Mouse (Mus musculus): ENCODE results near the gene Lsp1.

Lsp1 gene

DNA sequence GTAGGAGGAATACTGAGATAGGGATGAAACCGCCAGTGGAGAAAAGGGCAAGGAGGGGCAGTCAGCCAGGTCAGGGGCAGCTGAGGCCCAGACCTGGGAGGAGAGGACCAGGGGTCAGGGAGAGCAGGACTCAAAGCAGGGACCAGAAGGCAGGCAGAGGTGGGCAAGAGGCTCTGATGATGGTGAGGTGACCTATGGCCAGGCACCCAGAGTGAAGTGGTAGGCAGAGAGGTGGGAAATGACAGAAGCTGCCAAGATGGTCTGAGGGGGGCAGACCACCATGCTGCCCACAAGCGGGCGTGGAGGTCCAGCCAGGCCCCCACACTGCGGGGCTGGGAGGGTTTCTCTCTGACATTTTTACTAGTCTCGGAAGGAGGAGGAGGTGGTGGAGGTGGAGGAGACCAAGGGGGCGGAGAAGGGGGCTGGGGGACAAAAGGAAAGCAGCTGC, 10.8 kb downstream of the Lsp1 start:
- in situ Hi-C loops (cut with MboI; ENCODE audit: low pct_unique_long_range_greater_than_20kb in 1 of 2, low sequenced_read_pairs in 2 of 2, unreplicated experiment in 1 of 2), result no loop called here

DNA sequence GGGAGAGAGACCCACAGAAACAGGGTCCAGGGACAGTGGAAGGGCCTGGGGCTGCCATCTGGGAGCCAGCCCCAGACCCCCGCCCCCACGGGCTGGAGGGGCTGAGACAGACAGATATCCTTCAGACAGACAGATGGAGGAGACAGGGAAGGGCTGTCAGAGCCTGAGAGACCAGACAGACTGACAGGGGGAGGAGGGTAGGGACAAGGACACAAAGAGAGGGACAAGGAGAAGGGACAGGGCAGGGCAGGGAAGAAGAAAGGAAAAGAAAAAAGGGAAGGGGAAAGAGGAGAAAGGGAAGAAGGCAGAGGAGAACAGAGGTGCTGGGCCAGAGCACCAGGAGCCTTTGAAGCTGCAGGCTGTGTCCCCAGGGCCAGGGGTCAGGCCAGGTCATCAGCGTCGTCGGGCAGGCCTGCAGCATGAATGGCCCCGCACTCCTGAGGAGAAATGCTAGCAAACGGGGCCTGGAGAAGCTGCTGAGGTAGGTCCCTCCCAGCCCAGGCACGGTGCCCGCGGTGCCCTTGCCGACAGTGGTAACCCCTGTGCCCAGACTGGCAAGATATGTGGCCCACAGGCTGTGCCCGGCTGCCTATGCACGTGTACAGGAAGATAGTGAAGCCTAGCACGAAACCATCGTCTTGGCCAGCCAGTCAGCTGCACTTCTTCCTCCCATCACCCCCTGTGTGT, 11.4 kb downstream of the Lsp1 start:
- in situ Hi-C loops (cut with MboI; ENCODE audit: low pct_unique_long_range_greater_than_20kb in 1 of 2, low sequenced_read_pairs in 2 of 2, unreplicated experiment in 1 of 2), result no loop called here

DNA sequence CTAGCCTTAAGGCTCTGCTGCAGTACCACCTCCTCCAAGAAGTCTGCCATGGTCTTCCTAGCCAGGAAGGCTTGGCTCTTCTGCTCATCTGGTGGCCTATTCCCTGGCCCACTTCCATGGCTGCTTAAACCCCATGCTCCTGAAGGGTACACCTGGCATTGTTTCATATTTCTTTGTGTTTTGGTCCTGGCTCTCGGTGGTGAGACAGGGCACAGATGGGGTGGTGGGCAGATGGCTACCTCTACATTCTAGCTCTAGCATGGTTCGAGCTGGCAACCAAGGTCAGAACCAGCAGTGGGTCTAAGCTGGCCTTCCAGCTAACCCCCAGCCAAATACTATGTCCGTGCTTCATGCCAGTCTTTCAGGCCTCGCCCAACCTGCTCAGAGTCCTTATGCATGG, 12.3 kb downstream of the Lsp1 start:
- in situ Hi-C loops (cut with MboI; ENCODE audit: low pct_unique_long_range_greater_than_20kb in 1 of 2, low sequenced_read_pairs in 2 of 2, unreplicated experiment in 1 of 2), result no loop called here

DNA sequence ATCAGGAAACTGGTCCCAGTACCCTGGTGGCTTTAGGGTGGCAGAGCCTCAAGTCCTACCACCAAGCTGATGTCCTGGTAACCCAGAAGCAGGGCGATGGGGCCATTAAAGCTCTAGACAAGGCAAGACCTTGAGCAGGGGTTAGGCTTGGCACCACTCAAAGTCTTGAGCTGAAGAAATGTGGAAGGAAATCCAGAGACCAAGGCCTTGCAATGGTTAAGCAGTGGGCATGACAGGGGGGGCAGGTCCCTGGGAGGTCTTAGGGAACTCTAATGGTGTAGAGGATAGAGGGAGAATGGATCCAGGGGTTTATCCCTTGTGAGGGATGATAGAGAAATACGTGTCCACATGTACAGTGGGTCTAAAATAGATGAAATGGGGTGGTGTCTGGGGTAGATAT, 12.9 kb downstream of the Lsp1 start:
- in situ Hi-C loops (cut with MboI; ENCODE audit: low pct_unique_long_range_greater_than_20kb in 1 of 2, low sequenced_read_pairs in 2 of 2, unreplicated experiment in 1 of 2), result no loop called here

DNA sequence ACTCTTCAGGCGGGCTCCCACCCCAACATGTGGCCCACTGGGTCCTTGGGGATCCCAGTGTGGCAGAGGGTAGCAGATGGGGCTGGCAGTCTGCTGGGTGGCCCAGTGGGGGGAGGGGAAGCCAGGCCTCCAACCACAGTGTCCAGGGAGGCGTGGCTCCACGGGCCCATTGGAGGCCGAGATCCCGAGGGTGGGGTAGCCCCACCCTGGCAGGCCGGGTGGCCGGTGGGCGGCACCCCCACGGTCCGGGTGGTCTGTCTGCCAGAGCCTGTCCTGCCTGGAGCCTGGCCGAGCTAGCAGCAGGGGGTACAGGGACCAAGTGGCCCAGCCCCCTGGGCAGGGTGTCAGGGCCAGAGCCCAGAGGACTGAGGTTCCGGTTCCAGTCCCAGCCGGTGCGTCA, 14.2 kb downstream of the Lsp1 start:
- in situ Hi-C loops (cut with MboI; ENCODE audit: low pct_unique_long_range_greater_than_20kb in 1 of 2, low sequenced_read_pairs in 2 of 2, unreplicated experiment in 1 of 2), result no loop called here

DNA sequence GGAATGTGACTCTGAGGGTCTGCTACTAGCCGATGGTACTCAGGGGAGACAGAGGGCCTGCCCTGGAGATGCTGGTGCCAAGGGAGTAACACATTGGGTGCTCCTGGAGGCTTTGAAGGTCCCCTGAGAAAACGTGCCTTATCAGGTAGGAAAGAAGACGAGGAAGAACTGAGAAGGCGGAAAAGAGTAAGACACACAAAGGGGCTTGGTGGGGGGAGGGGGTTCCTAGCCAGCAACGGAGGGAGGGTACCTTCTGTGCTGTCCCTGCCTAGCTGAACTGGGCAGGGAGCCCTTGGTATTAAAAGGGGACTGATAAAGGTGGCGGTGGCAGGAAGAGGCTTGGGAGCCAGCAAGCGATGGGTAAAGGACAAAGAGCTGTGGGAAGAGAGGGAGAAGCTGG, 15.0 kb downstream of the Lsp1 start:
- in situ Hi-C loops (cut with MboI; ENCODE audit: low pct_unique_long_range_greater_than_20kb in 1 of 2, low sequenced_read_pairs in 2 of 2, unreplicated experiment in 1 of 2), result no loop called here

DNA sequence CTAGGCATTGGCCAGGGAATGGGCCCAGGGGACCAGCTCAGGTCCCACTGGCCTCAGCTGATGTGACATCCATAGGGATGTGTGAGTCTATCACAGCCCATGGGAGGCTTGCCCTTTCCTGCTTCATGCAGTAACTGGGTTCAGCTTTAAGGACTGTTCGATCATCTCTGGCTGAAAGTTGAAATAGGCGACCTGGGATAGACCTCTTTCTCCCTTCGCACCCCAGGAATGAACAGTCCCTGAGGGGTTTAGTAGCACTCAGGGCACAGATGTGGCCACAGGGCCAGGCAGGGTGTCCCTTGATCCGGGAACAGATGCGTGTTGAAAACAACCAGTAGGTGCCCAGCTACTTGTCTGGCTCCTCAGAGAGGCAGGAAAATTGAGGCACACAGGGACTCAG, 15.7 kb downstream of the Lsp1 start:
- in situ Hi-C loops (cut with MboI; ENCODE audit: low pct_unique_long_range_greater_than_20kb in 1 of 2, low sequenced_read_pairs in 2 of 2, unreplicated experiment in 1 of 2), result no loop called here

DNA sequence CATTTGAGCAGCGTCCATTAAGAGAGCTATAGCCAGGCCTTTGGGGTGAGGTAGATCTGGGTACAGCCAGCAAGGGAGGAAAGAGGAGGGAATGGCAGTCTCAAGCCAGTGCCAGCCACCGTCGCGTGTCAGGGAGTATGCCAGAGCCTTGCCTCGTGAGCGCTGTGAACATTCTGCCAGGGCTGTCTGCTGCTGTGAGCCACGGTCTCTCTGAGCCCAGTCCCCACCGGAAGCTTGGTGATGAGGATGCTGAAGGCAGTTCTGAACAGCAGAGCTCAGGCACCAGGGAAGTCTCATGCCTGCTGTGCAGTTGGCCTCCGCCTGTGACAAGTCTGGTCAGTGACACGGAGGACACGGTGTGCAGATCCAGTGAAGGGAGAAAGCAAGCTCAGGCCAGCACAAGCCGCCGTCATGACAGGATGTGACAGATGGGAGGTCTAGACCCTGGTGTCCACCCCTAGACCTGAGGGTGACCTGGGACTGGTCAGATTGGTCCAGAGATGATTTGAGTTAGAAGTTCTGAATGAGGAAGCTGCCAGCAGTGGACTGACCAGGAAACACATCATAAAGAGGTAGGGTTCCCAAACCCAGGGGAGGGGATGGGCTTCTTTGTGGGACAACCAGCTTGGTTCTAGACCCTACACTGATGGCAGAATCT, 16.3 kb downstream of the Lsp1 start:
- in situ Hi-C loops (cut with MboI; ENCODE audit: low pct_unique_long_range_greater_than_20kb in 1 of 2, low sequenced_read_pairs in 2 of 2, unreplicated experiment in 1 of 2), result no loop called here

DNA sequence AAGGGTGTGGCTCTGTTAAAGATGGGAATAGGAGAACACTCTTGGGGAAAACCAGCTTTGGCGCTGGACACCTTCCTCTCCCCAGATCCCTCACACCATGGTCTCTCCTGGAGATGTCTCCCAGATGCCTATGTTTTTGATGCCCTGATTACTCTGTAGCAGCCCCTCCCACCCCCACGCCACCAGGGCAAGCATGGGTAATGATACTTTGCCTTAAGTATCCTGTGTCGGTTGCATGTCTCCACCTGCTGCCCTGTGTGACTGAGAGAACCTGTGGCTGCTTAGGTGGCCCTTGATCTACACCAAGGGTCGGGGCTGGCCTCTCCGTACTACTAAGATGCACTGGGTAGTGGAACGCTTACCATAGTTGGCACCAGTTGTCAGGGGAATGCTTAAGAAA, 17.4 kb downstream of the Lsp1 start:
- in situ Hi-C loops (cut with MboI; ENCODE audit: low pct_unique_long_range_greater_than_20kb in 1 of 2, low sequenced_read_pairs in 2 of 2, unreplicated experiment in 1 of 2), result no loop called here

DNA sequence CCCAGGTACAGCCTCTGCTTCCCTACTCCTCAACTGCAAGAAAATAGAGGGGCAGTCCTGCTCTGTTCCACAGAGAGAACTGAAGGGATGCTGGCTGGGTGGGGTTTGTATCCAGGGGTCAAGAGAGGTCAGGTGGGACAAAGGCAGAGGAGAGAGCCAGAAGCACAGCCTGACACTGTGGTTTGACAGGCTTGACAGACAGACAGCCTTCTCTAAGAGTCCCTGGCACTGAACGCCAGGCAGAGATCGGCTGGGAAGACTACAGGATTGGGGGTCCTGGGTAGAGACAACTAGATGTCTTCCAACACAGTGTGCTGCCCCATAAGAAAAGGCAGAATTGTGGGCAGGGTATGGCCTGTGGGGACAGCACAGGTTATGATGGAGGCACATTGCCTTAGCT, 18.0 kb downstream of the Lsp1 start:
- in situ Hi-C loops (cut with MboI; ENCODE audit: low pct_unique_long_range_greater_than_20kb in 1 of 2, low sequenced_read_pairs in 2 of 2, unreplicated experiment in 1 of 2), result no loop called here

DNA sequence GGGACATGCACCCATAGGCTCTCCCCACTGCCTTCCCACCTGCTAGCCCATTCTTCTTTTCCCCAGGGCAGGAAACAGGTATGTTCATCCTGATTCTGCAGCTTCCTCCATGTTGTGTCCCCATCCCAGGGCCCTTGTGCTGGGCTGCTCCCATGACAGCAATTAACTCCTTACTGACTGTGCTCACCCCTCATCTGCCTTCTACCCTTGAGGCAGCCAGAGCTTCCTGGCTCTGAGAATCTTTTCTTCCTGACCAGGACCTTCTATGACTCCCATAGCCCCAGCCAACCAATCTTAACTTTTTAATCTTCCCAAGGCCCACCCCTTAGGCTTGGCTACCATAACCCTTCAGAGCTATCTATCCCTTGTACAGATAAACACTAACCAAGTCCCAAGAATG, 18.7 kb downstream of the Lsp1 start:
- in situ Hi-C loops (cut with MboI; ENCODE audit: low pct_unique_long_range_greater_than_20kb in 1 of 2, low sequenced_read_pairs in 2 of 2, unreplicated experiment in 1 of 2), result no loop called here

DNA sequence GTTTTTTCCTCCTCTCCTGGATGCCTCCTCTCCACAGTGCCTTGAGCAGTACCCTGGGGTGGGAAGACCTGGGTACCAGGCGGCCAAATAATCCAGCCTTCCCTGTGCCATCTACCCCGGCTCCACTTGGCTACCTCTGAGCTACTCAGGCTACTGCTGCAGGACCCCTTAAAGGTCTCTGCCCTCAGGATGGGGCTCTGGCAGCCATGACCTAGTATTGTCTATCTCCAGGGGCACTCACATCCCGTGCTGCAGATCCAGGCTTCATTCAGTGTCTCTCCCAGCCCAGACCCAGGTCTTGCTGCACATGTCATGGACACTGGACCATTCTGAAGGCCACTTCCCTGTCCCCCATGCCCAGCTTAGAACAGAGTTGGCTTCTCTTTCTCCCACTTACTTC, 19.3 kb downstream of the Lsp1 start:
- in situ Hi-C loops (cut with MboI; ENCODE audit: low pct_unique_long_range_greater_than_20kb in 1 of 2, low sequenced_read_pairs in 2 of 2, unreplicated experiment in 1 of 2), result no loop called here

DNA sequence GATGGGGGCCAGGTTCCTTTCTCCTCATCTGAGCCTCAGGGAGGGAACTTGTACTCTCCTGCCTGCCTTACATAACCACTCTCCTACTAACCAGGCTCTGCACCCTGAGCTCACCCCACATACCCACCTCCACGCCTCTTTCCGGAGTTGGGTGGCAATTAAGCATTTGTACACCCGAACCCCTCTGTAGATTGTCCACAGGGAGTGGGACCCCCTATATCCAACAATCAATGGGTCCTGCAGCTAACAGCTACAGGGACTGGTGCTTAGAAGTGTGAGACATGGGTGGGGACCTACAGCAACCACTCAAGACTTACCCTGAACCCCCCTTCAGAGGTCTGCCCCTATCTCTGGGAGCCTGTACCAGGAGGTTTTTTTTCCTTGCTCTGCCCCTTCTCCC, 20.1 kb downstream of the Lsp1 start:
- in situ Hi-C loops (cut with MboI; ENCODE audit: low pct_unique_long_range_greater_than_20kb in 1 of 2, low sequenced_read_pairs in 2 of 2, unreplicated experiment in 1 of 2), result no loop called here

DNA sequence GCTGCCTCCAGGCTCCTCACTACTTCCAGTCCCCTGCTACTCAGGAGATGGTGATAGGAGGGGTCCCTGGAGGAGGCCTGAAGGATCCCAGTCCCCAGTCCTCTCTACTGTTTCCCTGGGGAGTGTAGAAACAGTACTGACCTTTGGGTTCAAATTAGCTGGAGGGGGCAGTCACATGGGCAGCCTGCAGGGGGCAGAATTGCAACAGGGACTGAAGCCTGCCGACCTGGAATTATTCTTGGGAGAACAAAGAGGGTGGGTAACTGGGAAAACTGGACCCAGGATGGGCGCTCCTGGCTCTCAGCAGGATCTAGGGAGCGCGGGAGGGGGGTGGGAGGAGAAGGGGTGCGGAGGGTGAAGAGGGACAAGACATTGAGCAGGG, 20.6 kb downstream of the Lsp1 start:
- in situ Hi-C loops (cut with MboI; ENCODE audit: low pct_unique_long_range_greater_than_20kb in 1 of 2, low sequenced_read_pairs in 2 of 2, unreplicated experiment in 1 of 2), result no loop called here

DNA sequence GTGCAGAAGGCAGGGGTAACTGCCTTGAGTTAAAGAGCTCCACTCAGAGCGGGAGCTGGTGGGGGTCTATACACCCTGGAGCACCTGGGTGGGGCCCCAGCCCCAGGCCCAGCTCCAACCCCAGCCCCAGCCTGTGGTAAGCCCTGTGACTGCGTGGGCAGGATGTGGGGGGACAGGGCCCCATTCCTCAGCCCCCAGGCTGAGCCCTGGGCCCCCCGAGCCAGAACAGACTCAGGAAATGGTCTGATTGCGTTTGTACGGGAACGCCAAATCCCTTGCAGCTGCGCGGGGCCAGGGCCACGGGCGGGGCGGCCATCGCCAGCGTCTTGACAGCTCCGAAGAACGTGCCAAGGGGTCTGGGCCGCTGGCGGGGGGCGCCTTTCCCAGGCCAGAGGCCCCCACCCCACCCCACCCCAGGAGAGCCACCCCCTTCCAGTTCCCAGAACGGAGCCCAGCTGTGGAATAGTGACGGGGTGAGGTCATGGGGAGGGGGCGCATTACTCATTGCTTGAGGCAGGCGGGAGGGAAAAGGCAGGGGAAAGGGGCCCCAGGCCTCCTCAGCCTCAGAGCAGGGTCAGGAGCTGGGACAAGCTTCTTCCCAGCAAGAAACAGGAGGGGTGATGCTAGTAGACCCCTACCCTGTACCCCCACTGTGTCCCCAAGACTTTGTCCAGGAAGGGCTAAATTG, 21.1 kb downstream of the Lsp1 start:
- in situ Hi-C loops (cut with MboI; ENCODE audit: low pct_unique_long_range_greater_than_20kb in 1 of 2, low sequenced_read_pairs in 2 of 2, unreplicated experiment in 1 of 2), result no loop called here

DNA sequence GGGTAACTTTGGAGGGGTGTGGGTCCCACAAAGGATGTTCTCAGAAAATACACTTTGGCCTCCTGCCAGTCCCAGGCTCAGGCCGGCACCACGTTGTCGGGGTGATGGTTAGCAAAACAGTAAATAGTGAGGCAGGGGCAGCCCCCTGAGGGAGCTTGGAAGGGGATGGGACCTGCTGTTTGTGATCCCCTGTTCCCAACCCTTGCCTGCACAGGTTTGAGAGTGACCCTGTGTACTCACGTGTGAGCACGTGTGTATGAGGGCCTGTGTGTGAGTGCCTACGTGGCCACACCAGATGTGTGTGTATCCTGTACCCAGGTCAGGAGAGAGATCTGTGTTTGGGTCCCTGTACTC, 21.6 kb downstream of the Lsp1 start:
- in situ Hi-C loops (cut with MboI; ENCODE audit: low pct_unique_long_range_greater_than_20kb in 1 of 2, low sequenced_read_pairs in 2 of 2, unreplicated experiment in 1 of 2), result no loop called here

DNA sequence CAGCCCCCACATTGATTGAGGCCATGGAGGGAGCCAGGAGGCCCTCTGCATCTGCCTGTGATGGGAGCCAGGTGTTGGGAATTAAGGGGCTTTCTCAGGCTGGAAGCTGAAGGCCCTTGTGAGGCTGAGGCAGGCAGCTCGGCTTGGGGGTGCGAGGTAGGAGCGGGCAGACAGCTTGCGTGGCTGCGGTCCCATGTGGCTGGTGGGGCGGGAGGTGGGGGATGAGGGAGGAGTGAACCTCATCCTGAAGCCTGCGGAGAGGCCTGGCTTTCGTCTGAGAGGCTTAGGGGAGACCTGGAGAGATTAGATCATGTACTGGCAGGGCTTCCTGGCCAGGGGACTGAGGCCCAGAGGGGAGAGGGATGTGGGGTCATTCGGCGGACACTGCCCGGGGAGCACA, 22.5 kb downstream of the Lsp1 start:
- in situ Hi-C loops (cut with MboI; ENCODE audit: low pct_unique_long_range_greater_than_20kb in 1 of 2, low sequenced_read_pairs in 2 of 2, unreplicated experiment in 1 of 2), result no loop called here

DNA sequence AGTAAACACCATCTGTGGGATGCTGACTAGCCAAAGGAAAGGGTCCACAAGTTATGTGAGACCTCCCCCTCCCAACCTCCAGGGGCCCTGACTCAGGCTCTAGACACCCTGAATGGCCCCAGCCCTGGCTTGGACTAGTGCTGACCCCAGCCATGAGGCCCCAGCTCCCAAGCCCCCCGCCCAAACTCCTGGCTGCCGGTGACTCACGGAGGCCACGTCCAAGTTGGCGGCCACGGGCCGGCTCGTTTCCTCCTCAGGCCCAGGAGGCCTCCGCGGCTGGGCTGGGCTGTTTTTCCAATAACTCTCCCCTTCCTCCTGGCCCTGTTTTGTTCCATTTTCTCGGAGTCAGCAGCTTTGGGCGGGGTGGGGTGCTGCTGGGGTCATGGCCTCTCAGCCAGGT, 24.2 kb downstream of the Lsp1 start:
- in situ Hi-C loops (cut with MboI; ENCODE audit: low pct_unique_long_range_greater_than_20kb in 1 of 2, low sequenced_read_pairs in 2 of 2, unreplicated experiment in 1 of 2), result no loop called here

DNA sequence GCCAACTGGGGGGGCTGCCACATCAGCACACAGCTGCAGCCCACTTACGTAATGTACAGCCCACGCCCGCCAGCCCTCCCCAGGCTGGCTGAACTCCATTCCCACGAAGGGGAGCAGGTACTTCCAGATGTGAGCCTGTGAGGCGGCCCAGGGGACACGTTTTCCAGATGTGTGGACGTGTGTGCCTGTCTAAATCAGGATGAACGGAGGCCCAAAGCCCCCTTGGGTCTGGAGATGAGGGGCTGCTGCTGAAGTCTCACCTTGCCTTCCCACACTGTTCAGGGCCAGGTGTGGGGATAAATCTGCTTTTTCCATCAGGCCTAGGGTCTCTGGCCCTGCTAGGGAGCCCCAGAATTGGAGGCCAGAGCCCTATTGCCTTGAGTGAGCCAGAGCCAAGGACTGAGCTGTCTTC, 26.1 kb downstream of the Lsp1 start:
- in situ Hi-C loops (cut with MboI; ENCODE audit: low pct_unique_long_range_greater_than_20kb in 1 of 2, low sequenced_read_pairs in 2 of 2, unreplicated experiment in 1 of 2), result no loop called here

DNA sequence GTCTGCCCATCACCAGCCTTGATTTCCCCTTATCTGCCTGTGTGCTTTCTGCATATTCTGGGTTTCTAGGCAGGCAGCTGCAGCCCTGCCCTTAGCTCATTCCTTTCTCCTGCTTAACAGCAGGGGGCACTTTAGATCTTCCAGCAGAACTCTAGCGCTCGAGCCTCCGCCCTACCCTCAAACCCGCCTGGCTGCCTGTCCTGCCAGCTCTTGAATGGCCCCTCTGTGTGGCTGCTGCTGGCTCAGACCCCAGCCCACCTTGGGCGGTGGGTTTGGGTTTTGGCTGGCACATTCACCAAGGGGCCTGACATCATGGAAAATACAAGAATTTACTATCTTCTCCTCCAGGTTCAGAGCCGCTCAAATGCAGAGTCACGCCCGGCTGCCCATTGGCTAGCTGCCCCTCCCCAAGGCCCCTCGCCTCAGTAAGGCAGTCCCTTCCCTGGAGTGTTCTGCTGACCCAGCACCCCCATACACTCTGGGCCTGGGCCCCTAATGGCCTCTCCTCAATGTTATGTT, 26.8 kb downstream of the Lsp1 start:
- in situ Hi-C loops (cut with MboI; ENCODE audit: low pct_unique_long_range_greater_than_20kb in 1 of 2, low sequenced_read_pairs in 2 of 2, unreplicated experiment in 1 of 2), result no loop called here

Measured in mouse embryonic stem cell (cell line).